Mouse (Mus musculus): ENCODE measurements at regions not wholly inside any gene's neighbourhood (a gene's known extent, or its start where the extent isn't known, plus 50 kb on each side); places are given as distances from the start of the nearest gene placed in this dataset.

- Histone ChIP-seq H3K27me3 (ENCODE audit: control insufficient read depth, insufficient read depth, low read length) (no peaks in the 10 kb centered on the region), H3K9me3 (ENCODE audit: control insufficient read depth, low read length) (no peaks in the 10 kb centered on the region), H3K27ac (ENCODE audit: low read depth, low read length) (no peak overlapping the region), H3K4me3 (ENCODE audit: low read length) (no peak overlapping the region), H3K4me2 (replicated peaks; ENCODE audit: low read depth, low read length) (no peak overlapping the region), H3K4me1 (ENCODE audit: control insufficient read depth, insufficient read depth, low read length) (no peaks in the 10 kb centered on the region), H3K9ac (ENCODE audit: low read depth, low read length) (no peak overlapping the region), H3K36me3 (ENCODE audit: control insufficient read depth, insufficient read depth, low read length) (no peaks in the 10 kb centered on the region)
- WGBS, result 76% methylated on average over 5 of the region's 5 CpGs
- no peak for ATAC-seq (ENCODE audit: low FRiP score, low TSS enrichment)
These were observed 412.0 kb upstream of the Pitx2 start for GRCm38 (mm10) chr3:128787686-128788085.

- 94% methylated on average over 2 of the region's 2 CpGs for WGBS
- H3K36me3 ChIP-seq (ENCODE audit: control insufficient read depth, insufficient read depth, low read length), result no peaks in the 10 kb centered on the region
- no peaks in the 10 kb centered on the region for H3K4me1 ChIP-seq (ENCODE audit: control insufficient read depth, insufficient read depth, low read length)
- H3K4me2 ChIP-seq (replicated peaks; ENCODE audit: low read depth, low read length), result no peak overlapping the region
- H3K27me3 ChIP-seq (ENCODE audit: control insufficient read depth, insufficient read depth, low read length), result no peaks in the 10 kb centered on the region
- H3K27ac ChIP-seq (ENCODE audit: low read depth, low read length), result no peak overlapping the region
- ATAC-seq (ENCODE audit: low FRiP score, low TSS enrichment), result no peak
- no peak overlapping the region for H3K9ac ChIP-seq (ENCODE audit: low read depth, low read length)
- H3K9me3 ChIP-seq (ENCODE audit: control insufficient read depth, low read length), result no peaks in the 10 kb centered on the region
- H3K4me3 ChIP-seq (ENCODE audit: low read length), result no peak overlapping the region
These were observed 403.7 kb upstream of the Pitx2 start for GRCm38 (mm10) chr3:128795931-128796330.

GRCm38 (mm10) chr3:128797829-128798228 lies 401.8 kb upstream of the Pitx2 start:
- no peak overlapping the region for H3K27ac ChIP-seq (ENCODE audit: low read depth, low read length)
- H3K9ac ChIP-seq (ENCODE audit: low read depth, low read length), result no peak overlapping the region
- no peaks in the 10 kb centered on the region for H3K36me3 ChIP-seq (ENCODE audit: control insufficient read depth, insufficient read depth, low read length)
- no peak for ATAC-seq (ENCODE audit: low FRiP score, low TSS enrichment)
- no peaks in the 10 kb centered on the region for H3K27me3 ChIP-seq (ENCODE audit: control insufficient read depth, insufficient read depth, low read length)
- 84% methylated on average over 1 of the region's 1 CpGs for WGBS
- no peaks in the 10 kb centered on the region for H3K4me1 ChIP-seq (ENCODE audit: control insufficient read depth, insufficient read depth, low read length)
- H3K4me2 ChIP-seq (replicated peaks; ENCODE audit: low read depth, low read length), result no peak overlapping the region
- no peaks in the 10 kb centered on the region for H3K9me3 ChIP-seq (ENCODE audit: control insufficient read depth, low read length)
- no peak overlapping the region for H3K4me3 ChIP-seq (ENCODE audit: low read length)

DNA sequence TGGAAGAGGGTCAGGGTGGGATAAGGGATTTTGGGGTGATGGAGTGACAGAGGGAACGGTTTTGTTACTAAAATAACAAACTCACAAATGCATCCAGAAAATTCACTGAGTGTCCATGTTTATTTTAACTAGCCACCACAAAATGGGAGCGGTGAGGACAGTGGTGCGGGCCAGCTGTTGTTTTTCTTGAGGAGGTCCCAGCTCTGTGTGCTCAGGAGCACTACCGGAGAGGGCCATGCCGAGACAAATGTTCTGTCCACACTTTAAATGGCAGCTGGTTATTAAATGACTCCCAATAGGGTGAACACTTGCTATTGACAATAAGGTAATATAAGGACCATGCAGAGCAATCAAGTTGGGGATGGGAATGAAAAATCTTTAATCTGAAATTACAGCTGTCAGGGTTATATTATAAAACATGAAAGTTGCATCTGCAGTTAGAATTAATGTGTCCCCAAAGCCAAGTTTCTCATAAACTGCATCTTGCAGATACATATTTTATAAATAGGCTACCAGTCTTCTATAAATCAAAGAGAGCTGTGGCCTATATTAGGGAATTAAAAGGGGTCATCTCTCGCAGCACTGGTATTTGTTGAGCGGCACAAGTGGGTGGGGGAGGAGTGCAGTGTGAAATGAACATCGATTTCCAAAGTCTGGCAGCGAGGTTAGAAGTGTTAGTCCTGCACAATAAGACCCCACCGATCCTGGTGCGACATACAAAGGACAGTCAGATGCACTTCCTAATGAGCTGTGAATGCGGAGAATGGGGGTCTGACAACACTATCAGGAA lies 370.1 kb upstream of the Pitx2 start:
- Histone ChIP-seq H3K4me1 (ENCODE audit: control insufficient read depth, insufficient read depth, low read length) (no peaks in the 10 kb centered on the region), H3K9ac (ENCODE audit: low read depth, low read length) (no peak overlapping the region), H3K36me3 (ENCODE audit: control insufficient read depth, insufficient read depth, low read length) (no peaks in the 10 kb centered on the region), H3K4me2 (replicated peaks; ENCODE audit: low read depth, low read length) (no peak overlapping the region), H3K27me3 (ENCODE audit: control insufficient read depth, insufficient read depth, low read length) (no peaks in the 10 kb centered on the region), H3K9me3 (ENCODE audit: control insufficient read depth, low read length) (no peaks in the 10 kb centered on the region), H3K27ac (ENCODE audit: low read depth, low read length) (no peak overlapping the region), H3K4me3 (ENCODE audit: low read length) (no peak overlapping the region)
- WGBS, result 49% methylated on average over 12 of the region's 12 CpGs
- peak; percentile 68; the same call in 1 of the 2 replicates for ATAC-seq (ENCODE audit: low FRiP score, low TSS enrichment)

GRCm38 (mm10) chr3:128850327-128850977 lies 349.2 kb upstream of the Pitx2 start:
- H3K9ac ChIP-seq (ENCODE audit: low read depth, low read length), result no peak overlapping the region

GRCm38 (mm10) chr3:128856515-128856914 lies 343.2 kb upstream of the Pitx2 start:
- no peaks in the 10 kb centered on the region for H3K9me3 ChIP-seq (ENCODE audit: control insufficient read depth, low read length)
- ATAC-seq (ENCODE audit: low FRiP score, low TSS enrichment), result no peak
- H3K36me3 ChIP-seq (ENCODE audit: control insufficient read depth, insufficient read depth, low read length), result no peaks in the 10 kb centered on the region
- H3K9ac ChIP-seq (ENCODE audit: low read depth, low read length), result no peak overlapping the region
- H3K27me3 ChIP-seq (ENCODE audit: control insufficient read depth, insufficient read depth, low read length), result no peaks in the 10 kb centered on the region
- H3K27ac ChIP-seq (ENCODE audit: low read depth, low read length), result no peak overlapping the region
- no peaks in the 10 kb centered on the region for H3K4me1 ChIP-seq (ENCODE audit: control insufficient read depth, insufficient read depth, low read length)
- no peak overlapping the region for H3K4me2 ChIP-seq (replicated peaks; ENCODE audit: low read depth, low read length)
- no peak overlapping the region for H3K4me3 ChIP-seq (ENCODE audit: low read length)
- 55% methylated on average over 5 of the region's 5 CpGs for WGBS

More at GRCm38 (mm10) chr3:128850327-128850977, 349.2 kb upstream of the Pitx2 start:
- H3K9me3 ChIP-seq (ENCODE audit: control insufficient read depth, low read length), result no peaks in the 10 kb centered on the region
- H3K27ac ChIP-seq (ENCODE audit: low read depth, low read length), result no peak overlapping the region
- no peaks in the 10 kb centered on the region for H3K36me3 ChIP-seq (ENCODE audit: control insufficient read depth, insufficient read depth, low read length)
- no peaks in the 10 kb centered on the region for H3K4me1 ChIP-seq (ENCODE audit: control insufficient read depth, insufficient read depth, low read length)
- H3K4me2 ChIP-seq (replicated peaks; ENCODE audit: low read depth, low read length), result no peak overlapping the region
- no peak for ATAC-seq (ENCODE audit: low FRiP score, low TSS enrichment)
- 83% methylated on average over 6 of the region's 6 CpGs for WGBS
- no peaks in the 10 kb centered on the region for H3K27me3 ChIP-seq (ENCODE audit: control insufficient read depth, insufficient read depth, low read length)
- no peak overlapping the region for H3K4me3 ChIP-seq (ENCODE audit: low read length)

- no peak overlapping the region for H3K27ac ChIP-seq (ENCODE audit: low read depth, low read length)
- 19% methylated on average over 10 of the region's 10 CpGs for WGBS
- ATAC-seq (ENCODE audit: low FRiP score, low TSS enrichment), result peak; percentile 96
These were observed 317.8 kb upstream of the Pitx2 start for GRCm38 (mm10) chr3:128881685-128882444.

GRCm38 (mm10) chr3:128883636-128884195 lies 316.0 kb upstream of the Pitx2 start:
- no peak overlapping the region for H3K4me3 ChIP-seq (ENCODE audit: low read length)
- 61% methylated on average over 7 of the region's 7 CpGs for WGBS
- no peaks in the 10 kb centered on the region for H3K36me3 ChIP-seq (ENCODE audit: control insufficient read depth, insufficient read depth, low read length)
- no peak overlapping the region for H3K9ac ChIP-seq (ENCODE audit: low read depth, low read length)
- H3K9me3 ChIP-seq (ENCODE audit: control insufficient read depth, low read length), result no peaks in the 10 kb centered on the region
- H3K4me1 ChIP-seq (ENCODE audit: control insufficient read depth, insufficient read depth, low read length), result no peaks in the 10 kb centered on the region
- H3K27ac ChIP-seq (ENCODE audit: low read depth, low read length), result no peak overlapping the region
- peaks cover 21% of the 10 kb centered on the region for H3K27me3 ChIP-seq (ENCODE audit: control insufficient read depth, insufficient read depth, low read length)
- no peak for ATAC-seq (ENCODE audit: low FRiP score, low TSS enrichment)
- H3K4me2 ChIP-seq (replicated peaks; ENCODE audit: low read depth, low read length), result no peak overlapping the region

More at GRCm38 (mm10) chr3:128881685-128882444, 317.8 kb upstream of the Pitx2 start:
- H3K36me3 ChIP-seq (ENCODE audit: control insufficient read depth, insufficient read depth, low read length), result no peaks in the 10 kb centered on the region
- no peak overlapping the region for H3K4me3 ChIP-seq (ENCODE audit: low read length)
- no peak overlapping the region for H3K4me2 ChIP-seq (replicated peaks; ENCODE audit: low read depth, low read length)
- H3K9me3 ChIP-seq (ENCODE audit: control insufficient read depth, low read length), result no peaks in the 10 kb centered on the region
- peaks cover 24% of the 10 kb centered on the region for H3K27me3 ChIP-seq (ENCODE audit: control insufficient read depth, insufficient read depth, low read length)
- H3K9ac ChIP-seq (ENCODE audit: low read depth, low read length), result no peak overlapping the region
- H3K4me1 ChIP-seq (ENCODE audit: control insufficient read depth, insufficient read depth, low read length), result no peaks in the 10 kb centered on the region
